Comparison of ENCODE assay signal across 13 mouse cellular contexts in the genomic region with DNA sequence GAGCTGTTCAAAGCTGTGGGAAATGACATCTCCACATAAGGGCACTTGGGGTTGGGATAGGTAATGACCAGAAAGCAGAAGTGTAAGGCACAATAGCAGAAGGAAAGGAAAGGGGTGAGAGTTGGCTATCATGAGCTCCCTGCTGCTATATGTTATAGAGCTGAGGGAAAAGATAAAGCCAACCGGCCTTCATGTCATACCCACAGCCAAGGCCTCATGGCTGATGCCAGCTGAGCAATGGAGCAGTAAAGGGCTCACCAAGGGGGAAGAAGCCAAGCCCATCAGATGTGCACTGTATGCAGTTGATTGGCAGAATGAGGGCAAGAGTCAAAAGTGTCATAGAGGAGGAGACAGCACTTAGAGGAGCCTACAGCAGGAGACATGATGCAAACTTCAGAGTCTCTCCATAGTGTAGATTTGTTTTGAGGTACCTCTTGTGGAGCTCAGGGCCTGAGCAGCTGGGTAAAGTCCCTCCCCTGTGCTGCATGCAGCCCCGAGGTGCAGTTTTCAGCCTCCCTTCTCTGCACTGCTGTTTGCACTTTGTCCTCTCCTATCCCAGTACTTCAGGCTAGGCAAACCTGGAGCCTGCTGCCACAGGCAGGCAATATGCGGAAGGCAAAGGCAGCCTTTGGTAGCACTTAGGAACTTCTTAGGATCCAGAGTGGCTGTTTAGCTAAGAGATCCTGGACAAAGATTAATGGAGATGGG. TPM values are rescaled to one million over a fixed set of nuclear protein-coding genes. Genes with fewer than 3 reads are reported as not detected.
A peak's percentile ranks its signal among the peaks of the same experiment; 100 is the strongest.
DNase-seq lines count a peak whose midpoint lies in the region; ATAC-seq lines count a peak whose summit lies in the region.
"Had no signal": no experiment of that assay in that cellular context is flagged by ENCODE, and none has a peak within 500 bp of the region (broad histone marks: within the 10 kb centered on the region; RNA-seq: fewer than 3 reads in every experiment).

No protein-coding gene starts in this region.

- no peaks in the 10 kb centered on the region for H3K9me3 ChIP-seq in intestine, embryonic 16.5 days (ENCODE audit: control insufficient read depth, low read length)
- H3K9me3 ChIP-seq in liver, embryonic 15.5 days (replicated peaks) = no peaks in the 10 kb centered on the region
- H3K9me3 ChIP-seq in hindbrain, embryonic 10.5 days = no peaks in the 10 kb centered on the region
- no peaks in the 10 kb centered on the region for H3K9me3 ChIP-seq in heart, embryonic 10.5 days

- 66% methylated on average over 3 of the region's 3 CpGs for WGBS in intestine, embryonic 16.5 days
- 35% methylated on average over 3 of the region's 3 CpGs for WGBS in liver, embryonic 15.5 days (ENCODE audit: insufficient replicate concordance)
- WGBS in hindbrain, embryonic 10.5 days = 92% methylated on average over 3 of the region's 3 CpGs
- 90% methylated on average over 3 of the region's 3 CpGs for WGBS in heart, embryonic 10.5 days

- H3K4me3 ChIP-seq in intestine, embryonic 16.5 days (ENCODE audit: low read length) = no peak overlapping the region
- H3K4me3 ChIP-seq in liver, embryonic 15.5 days (replicated peaks) = no peak overlapping the region
- H3K4me3 ChIP-seq in hindbrain, embryonic 10.5 days = no peak overlapping the region
- H3K4me3 ChIP-seq in heart, embryonic 10.5 days = no peak overlapping the region

- peaks cover 59% of the 10 kb centered on the region for H3K4me1 ChIP-seq in intestine, embryonic 16.5 days (ENCODE audit: control insufficient read depth, insufficient read depth, low read length)
- H3K4me1 ChIP-seq in liver, embryonic 15.5 days (replicated peaks) = peaks cover 84% of the 10 kb centered on the region
- peaks cover 14% of the 10 kb centered on the region for H3K4me1 ChIP-seq in hindbrain, embryonic 10.5 days (replicated peaks)
- peaks cover 36% of the 10 kb centered on the region for H3K4me1 ChIP-seq in heart, embryonic 10.5 days

- intact Hi-C loops in heart, postnatal 14 days (cut with DNase I) = no loop called here

- H3K9ac ChIP-seq in intestine, embryonic 16.5 days (ENCODE audit: low read depth, low read length) = no peak overlapping the region
- no peak overlapping the region for H3K9ac ChIP-seq in liver, embryonic 15.5 days

- H3K4me2 ChIP-seq in intestine, embryonic 16.5 days (ENCODE audit: low read depth, low read length) = no peak overlapping the region
- peak overlapping the region; percentile 27 for H3K4me2 ChIP-seq in liver, embryonic 15.5 days

- ATAC-seq in intestine, embryonic 16.5 days = peak; percentile 79
- peak; percentile 81 for ATAC-seq in liver, embryonic 15.5 days (ENCODE audit: insufficient read depth)
- ATAC-seq: Patski had no signal

- H3K27me3 ChIP-seq in intestine, embryonic 16.5 days (replicated peaks; ENCODE audit: control insufficient read depth, insufficient read depth, low read length) = no peaks in the 10 kb centered on the region
- H3K27me3 ChIP-seq in liver, embryonic 15.5 days = no peaks in the 10 kb centered on the region
- H3K27me3 ChIP-seq in hindbrain, embryonic 10.5 days (ENCODE audit: insufficient read depth, poor library complexity, severe bottlenecking) = no peaks in the 10 kb centered on the region
- no peaks in the 10 kb centered on the region for H3K27me3 ChIP-seq in heart, embryonic 10.5 days (ENCODE audit: insufficient read depth, poor library complexity, severe bottlenecking)
- H3K27me3 ChIP-seq: Patski had no signal

- peak; percentile 55 to 66 for DNase-seq in cerebellum, postnatal 10 days
- no peak for DNase-seq in cerebellum, adult 9-10 months
- DNase-seq in Muller cell, postnatal 12 days (ENCODE audit: inconsistent ontology term) = peak; percentile 78
- no peak for DNase-seq in hindbrain, embryonic 10.5 days (ENCODE audit: low spot score)
- no peak for DNase-seq in heart, embryonic 10.5 days (ENCODE audit: low spot score)
- DNase-seq in heart, postnatal 14 days = no peak
- DNase-seq: gastrocnemius, postnatal 10 days had no signal

- H3K27ac ChIP-seq in intestine, embryonic 16.5 days (ENCODE audit: low read length) = peak overlapping the region; percentile 39; the same call in 1 of the 2 replicates
- H3K27ac ChIP-seq in liver, embryonic 15.5 days (replicated peaks) = peak overlapping the region; percentile 63
- H3K27ac ChIP-seq in hindbrain, embryonic 10.5 days = no peak overlapping the region
- no peak overlapping the region for H3K27ac ChIP-seq in heart, embryonic 10.5 days

- no peaks in the 10 kb centered on the region for H3K36me3 ChIP-seq in intestine, embryonic 16.5 days (ENCODE audit: control insufficient read depth, insufficient read depth, low read length)
- 0 out of 2 replicates have a peak, but pooled peaks cover 3% of the 10 kb centered on the region for H3K36me3 ChIP-seq in liver, embryonic 15.5 days (replicated peaks)
- 0 out of 2 replicates have a peak, but pooled peaks cover 4% of the 10 kb centered on the region for H3K36me3 ChIP-seq in hindbrain, embryonic 10.5 days
- peaks cover 6% of the 10 kb centered on the region; the same call in 1 of the 2 replicates for H3K36me3 ChIP-seq in heart, embryonic 10.5 days

RNA-seq across cellular contexts. Expression of a gene that starts 14.4 kb away (rescaled TPM):
- polyA plus RNA-seq in intestine, embryonic 16.5 days (2015; fragmentation: Nextera tagmentation; extraction: Ambion mirVana) = 658 and 660 TPM in 2 replicates
- 228 and 290 TPM in 2 replicates for polyA plus RNA-seq in liver, embryonic 15.5 days (2015; fragmentation: Nextera tagmentation; extraction: Ambion mirVana)
- polyA plus RNA-seq in hindbrain, embryonic 10.5 days (2016; fragmentation: Nextera tagmentation; extraction: Ambion mirVana) = 377 and 428 TPM in 2 replicates
- polyA plus RNA-seq in heart, embryonic 10.5 days (2016; fragmentation: Nextera tagmentation; extraction: Ambion mirVana) = 532 and 637 TPM in 2 replicates
- total RNA-seq in heart, postnatal 14 days (2021) = 100 to 1,000 TPM; 731 to 790 TPM

RNA-seq across cellular contexts. Expression of a gene that starts 23.7 kb away (rescaled TPM):
- polyA plus RNA-seq in intestine, embryonic 16.5 days (2015; fragmentation: Nextera tagmentation; extraction: Ambion mirVana) = 38.9 and 43.3 TPM in 2 replicates
- polyA plus RNA-seq in liver, embryonic 15.5 days (2015; fragmentation: Nextera tagmentation; extraction: Ambion mirVana) = 2.6 and 3.0 TPM in 2 replicates
- polyA plus RNA-seq in hindbrain, embryonic 10.5 days (2016; fragmentation: Nextera tagmentation; extraction: Ambion mirVana) = 12.3 and 17.2 TPM in 2 replicates
- polyA plus RNA-seq in heart, embryonic 10.5 days (2016; fragmentation: Nextera tagmentation; extraction: Ambion mirVana) = 6.4 and 7.3 TPM in 2 replicates
- 10 to 100 TPM; 32.1 to 32.2 TPM for total RNA-seq in heart, postnatal 14 days (2021)
- total RNA-seq: monocyte, adult 5-6 weeks had no signal

RNA-seq across cellular contexts. Expression of a gene that starts 41.1 kb away (rescaled TPM):
- 0.05 TPM in 1 of 2 replicates, not detected in the other for polyA plus RNA-seq in intestine, embryonic 16.5 days (2015; fragmentation: Nextera tagmentation; extraction: Ambion mirVana)
- not detected in 2 replicates for polyA plus RNA-seq in liver, embryonic 15.5 days (2015; fragmentation: Nextera tagmentation; extraction: Ambion mirVana)
- polyA plus RNA-seq in hindbrain, embryonic 10.5 days (2016; fragmentation: Nextera tagmentation; extraction: Ambion mirVana) = 0.08 TPM in 1 of 2 replicates, not detected in the other
- not detected in 2 replicates for polyA plus RNA-seq in heart, embryonic 10.5 days (2016; fragmentation: Nextera tagmentation; extraction: Ambion mirVana)
- total RNA-seq in heart, postnatal 14 days (2021) = not detected
- total RNA-seq: gastrocnemius, postnatal 10 days; heart, postnatal 25 days; monocyte, adult 5-6 weeks had no signal
- polyA plus RNA-seq: lung, embryonic 16.5 days had no signal

Comparison
In these comparisons a context has a peak if more than half of its experiments do, and no peak if none do; other contexts are left out.
1. DNase-seq: peak in cerebellum, postnatal 10 days (2 of 2) and Muller cell, postnatal 12 days (single experiment); none in cerebellum, adult 9-10 months (single experiment), hindbrain, embryonic 10.5 days (single experiment), heart, embryonic 10.5 days (single experiment) and heart, postnatal 14 days (0 of 2).
2. H3K27ac ChIP-seq: peak in intestine, embryonic 16.5 days (single experiment) and liver, embryonic 15.5 days (single experiment); none in hindbrain, embryonic 10.5 days (single experiment) and heart, embryonic 10.5 days (single experiment).